Mouse (Mus musculus) liver, embryonic 12.5 days (tissue): Measurements from ENCODE around the gene Slc10a7. TPM values are rescaled to one million over a fixed set of nuclear protein-coding genes. Genes with fewer than 3 reads are reported as not detected.

ENCODE experiments used
- ATAC-seq: fragments of 200-750 bp; cut with Nextera tagmentation; 2 replicates; pipeline ENCODE4 v1.8.0; 2017; ENCODE audit warnings: moderate number of reproducible peaks, mild to moderate bottlenecking, moderate library complexity
- H3K27ac ChIP-seq: fragments of 300-500 bp; sonication (generic); 2 replicates; pipeline ENCODE4 v1.5.1; 2016; ENCODE audit warnings: mild to moderate bottlenecking
- H3K27me3 ChIP-seq: fragments of 300-500 bp; sonication (generic); replicated peaks from 2 replicates; pipeline ENCODE4 v1.6.1; 2016; ENCODE audit warnings: mild to moderate bottlenecking, moderate library complexity
- H3K36me3 ChIP-seq: fragments of 300-500 bp; sonication (generic); 2 replicates; pipeline ENCODE4 v1.6.1; 2016; ENCODE audit warnings: mild to moderate bottlenecking, moderate library complexity
- H3K4me1 ChIP-seq: fragments of 300-500 bp; sonication (generic); 2 replicates; pipeline ENCODE4 v1.6.1; 2016
- H3K4me2 ChIP-seq: fragments of 300-500 bp; sonication (generic); 2 replicates; pipeline ENCODE4 v1.6.1; 2016; ENCODE audit warnings: mild to moderate bottlenecking, moderate library complexity
- H3K4me3 ChIP-seq: fragments of 300-500 bp; sonication (generic); 2 replicates; pipeline ENCODE4 v1.5.1; 2016; ENCODE audit warnings: mild to moderate bottlenecking, moderate library complexity
- H3K9ac ChIP-seq: fragments of 300-500 bp; sonication (generic); 2 replicates; pipeline ENCODE4 v1.6.1; 2016; ENCODE audit warnings: mild to moderate bottlenecking, moderate library complexity
- H3K9me3 ChIP-seq: fragments of 300-500 bp; sonication (generic); replicated peaks from 2 replicates; pipeline ENCODE4 v1.6.1; 2016; ENCODE audit warnings: mild to moderate bottlenecking, moderate library complexity
- WGBS: fragments of 180-500 bp; shearing (Covaris S2); methylation state at CpG from one replicate; pipeline ENCODE4 v1.1.7; 2016; ENCODE audit not compliant: insufficient replicate concordance; 5-methylcytosine and 5-hydroxymethylcytosine counted together
- polyA plus RNA-seq: library from polyadenylated mRNA; unstranded; fragments of >200 nt; fragmentation: Nextera tagmentation; extraction: Ambion mirVana; gene quantifications from 2 replicates; pipeline ENCODE4 v1.2.1, GENCODE M21; 2016

Slc10a7 gene
- polyA plus RNA-seq, 1 experiment from 2014 or later = 9.1 TPM

GRCm38 (mm10) chr8:78655351-78656045 lies 146.4 kb downstream of the Slc10a7 start:
- Histone ChIP-seq H3K9ac (no peak overlapping the region), H3K27ac (no peak overlapping the region), H3K9me3 (no peaks in the 10 kb centered on the region), H3K4me3 (no peak overlapping the region), H3K4me1 (no peaks in the 10 kb centered on the region), H3K36me3 (no peaks in the 10 kb centered on the region), H3K27me3 (no peaks in the 10 kb centered on the region), H3K4me2 (no peak overlapping the region)
- ATAC-seq = no peak
- WGBS = 56% methylated on average over 1 of the region's 1 CpGs

DNA sequence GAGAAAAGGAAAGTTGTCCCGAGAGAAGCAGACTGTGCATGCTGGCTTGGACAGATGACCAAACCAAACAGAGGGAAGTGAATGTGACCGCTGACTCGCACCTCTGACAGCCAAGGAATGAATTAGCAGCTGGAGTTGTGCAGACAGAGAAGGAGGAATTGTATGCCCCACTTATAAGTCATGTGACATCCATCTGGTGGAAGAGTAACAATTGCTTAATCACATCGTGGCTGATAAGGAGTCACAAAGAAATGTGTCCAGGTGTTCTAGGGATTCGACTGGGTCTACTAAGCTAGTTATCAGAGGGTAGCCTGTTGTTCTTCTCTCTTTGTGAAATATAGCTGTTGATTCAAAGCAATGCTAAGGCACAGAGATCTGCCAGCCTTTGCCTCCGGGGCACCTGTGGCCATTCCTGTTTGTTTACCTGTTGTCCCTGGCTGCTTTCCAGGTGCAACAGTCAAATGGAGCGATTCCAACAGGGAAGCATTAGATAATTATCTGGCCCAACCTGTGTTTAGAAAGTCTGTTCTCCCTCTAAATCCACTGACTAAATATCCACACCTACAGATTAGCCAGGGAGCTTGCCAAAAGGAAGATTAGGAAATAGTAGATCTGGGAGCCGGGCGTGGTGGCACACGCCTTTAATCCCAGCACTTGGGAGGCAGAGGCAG lies 147.7 kb downstream of the Slc10a7 start:
- no peaks in the 10 kb centered on the region for H3K9me3 ChIP-seq
- WGBS = 75% methylated on average over 10 of the region's 10 CpGs
- no peak for ATAC-seq
- H3K27me3 ChIP-seq = no peaks in the 10 kb centered on the region
- H3K36me3 ChIP-seq = no peaks in the 10 kb centered on the region
- no peaks in the 10 kb centered on the region for H3K4me1 ChIP-seq
- H3K27ac ChIP-seq = no peak overlapping the region
- no peak overlapping the region for H3K4me3 ChIP-seq
- no peak overlapping the region for H3K9ac ChIP-seq
- H3K4me2 ChIP-seq = no peak overlapping the region

DNA sequence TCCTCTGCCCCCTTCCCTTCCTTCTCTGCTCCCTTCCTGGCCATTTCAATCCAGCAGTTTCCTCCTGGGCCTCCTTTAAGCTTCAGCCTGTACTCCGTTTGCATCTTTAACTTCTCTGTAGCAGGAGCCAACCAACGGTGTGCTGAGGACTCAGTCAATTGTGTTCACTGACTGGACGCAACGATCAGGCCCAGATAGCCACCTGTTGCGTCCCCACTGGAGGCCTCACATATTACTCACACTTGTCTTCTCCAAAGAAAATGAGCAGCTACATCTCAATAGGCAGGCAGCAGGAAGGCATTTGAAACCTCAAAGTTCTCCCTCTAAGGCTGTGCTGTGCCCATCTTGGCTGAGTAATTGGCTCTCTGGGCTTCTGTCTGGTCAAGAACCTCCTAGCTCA lies 149.0 kb downstream of the Slc10a7 start:
- Histone ChIP-seq H3K9me3 (no peaks in the 10 kb centered on the region), H3K9ac (no peak overlapping the region), H3K36me3 (no peaks in the 10 kb centered on the region; the same call in 1 of the 2 replicates), H3K4me3 (no peak overlapping the region), H3K4me1 (no peaks in the 10 kb centered on the region), H3K4me2 (no peak overlapping the region), H3K27me3 (no peaks in the 10 kb centered on the region), H3K27ac (no peak overlapping the region)
- 74% methylated on average over 5 of the region's 5 CpGs for WGBS
- no peak for ATAC-seq

DNA sequence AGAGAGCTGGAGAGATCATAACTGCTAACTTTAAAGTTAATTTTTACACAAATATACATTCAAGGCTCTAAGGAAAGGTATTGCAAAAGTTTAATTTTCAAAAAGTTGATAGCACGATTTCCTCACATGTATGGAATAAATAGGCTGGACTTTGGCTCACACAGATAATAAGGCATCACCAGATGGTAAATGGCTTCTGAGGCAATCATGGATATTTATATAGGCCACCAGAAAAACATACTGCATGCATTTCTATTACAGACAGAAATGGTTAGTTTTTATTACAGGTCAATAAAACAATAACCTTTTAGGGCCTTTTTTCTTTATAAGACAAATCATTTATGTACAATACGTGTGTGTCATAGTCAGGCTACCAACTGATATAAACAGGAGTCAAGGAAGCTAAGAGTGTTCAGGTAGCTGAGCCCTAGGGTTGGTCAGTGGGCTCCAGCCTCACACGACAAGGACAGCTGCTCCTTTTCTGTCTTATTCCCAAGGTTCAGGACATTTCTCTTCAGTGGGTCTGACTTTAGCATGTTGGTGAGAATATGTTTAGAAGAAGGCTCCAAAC lies 150.6 kb downstream of the Slc10a7 start:
- Histone ChIP-seq H3K9me3 (no peaks in the 10 kb centered on the region), H3K4me2 (no peak overlapping the region), H3K27me3 (no peaks in the 10 kb centered on the region), H3K4me1 (no peaks in the 10 kb centered on the region), H3K4me3 (no peak overlapping the region), H3K27ac (no peak overlapping the region), H3K9ac (no peak overlapping the region), H3K36me3 (no peaks in the 10 kb centered on the region; the same call in 1 of the 2 replicates)
- no peak for ATAC-seq
- 68% methylated on average over 3 of the region's 3 CpGs for WGBS

DNA sequence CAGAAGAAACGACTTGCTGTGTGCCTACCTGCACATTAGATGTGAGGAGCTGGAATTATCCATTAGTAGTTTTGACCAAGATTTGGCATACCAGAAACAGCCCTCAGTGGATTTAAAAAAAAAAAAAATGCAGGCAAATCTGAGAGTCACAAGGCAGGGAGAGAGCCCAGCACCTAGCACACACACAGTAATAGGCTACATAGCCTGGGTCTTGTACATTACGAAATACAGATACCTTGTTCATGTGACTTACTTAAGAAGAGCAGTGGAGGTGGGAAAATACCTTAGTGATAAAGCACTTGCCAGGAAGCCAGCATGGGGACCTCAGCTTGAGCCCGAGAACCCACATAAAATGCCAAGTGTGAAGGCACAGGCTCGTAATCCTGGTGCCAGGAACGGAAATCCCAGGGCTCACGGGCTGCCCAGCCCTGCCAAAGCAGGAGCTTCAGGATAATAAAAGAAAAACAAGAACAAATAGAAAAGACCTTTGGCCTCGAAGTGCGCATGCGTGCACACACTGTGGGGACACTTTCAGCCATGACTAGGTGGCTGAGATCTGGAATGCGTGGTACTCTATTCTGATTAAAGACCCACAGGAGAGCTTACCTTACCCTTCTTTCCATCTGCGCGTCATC lies 155.3 kb downstream of the Slc10a7 start:
- H3K4me1 ChIP-seq = no peaks in the 10 kb centered on the region
- no peak for ATAC-seq
- WGBS = 83% methylated on average over 12 of the region's 12 CpGs
- H3K9ac ChIP-seq = no peak overlapping the region
- peaks cover 4% of the 10 kb centered on the region; the same call in 1 of the 2 replicates for H3K36me3 ChIP-seq
- H3K9me3 ChIP-seq = no peaks in the 10 kb centered on the region
- no peak overlapping the region for H3K4me3 ChIP-seq
- no peaks in the 10 kb centered on the region for H3K27me3 ChIP-seq
- H3K4me2 ChIP-seq = no peak overlapping the region
- no peak overlapping the region for H3K27ac ChIP-seq

DNA sequence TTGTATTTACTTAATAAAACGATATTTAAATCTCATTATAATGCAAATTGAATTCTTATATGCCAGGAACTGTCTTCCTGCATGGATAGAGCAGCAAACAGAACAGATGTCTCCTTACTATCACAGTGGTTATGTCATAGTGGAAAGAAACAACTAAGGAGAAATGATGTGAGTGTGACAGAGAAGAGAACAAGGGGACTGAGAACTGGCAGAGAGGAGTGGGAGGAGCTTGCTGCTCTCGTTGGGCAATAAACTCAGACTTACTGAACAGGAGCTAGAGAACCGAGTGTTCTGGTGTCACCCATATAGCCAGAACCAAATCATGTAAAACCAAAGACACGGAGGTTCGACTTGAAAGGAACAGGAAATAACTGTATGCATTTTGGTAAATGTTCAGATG lies 158.3 kb downstream of the Slc10a7 start:
- Histone ChIP-seq H3K9ac (no peak overlapping the region), H3K4me3 (no peak overlapping the region), H3K36me3 (peaks cover 12% of the 10 kb centered on the region), H3K9me3 (no peaks in the 10 kb centered on the region), H3K4me1 (no peaks in the 10 kb centered on the region), H3K4me2 (no peak overlapping the region), H3K27me3 (no peaks in the 10 kb centered on the region), H3K27ac (no peak overlapping the region)
- 77% methylated on average over 5 of the region's 5 CpGs for WGBS
- ATAC-seq = no peak

- H3K9me3 ChIP-seq = no peaks in the 10 kb centered on the region
- no peak overlapping the region for H3K27ac ChIP-seq
- peaks cover 14% of the 10 kb centered on the region for H3K36me3 ChIP-seq
- ATAC-seq = no peak
- H3K27me3 ChIP-seq = no peaks in the 10 kb centered on the region
- no peak overlapping the region for H3K9ac ChIP-seq
- no peaks in the 10 kb centered on the region for H3K4me1 ChIP-seq
- WGBS = 85% methylated on average over 5 of the region's 5 CpGs
- no peak overlapping the region for H3K4me3 ChIP-seq
- H3K4me2 ChIP-seq = no peak overlapping the region
These were observed 159.1 kb downstream of the Slc10a7 start for GRCm38 (mm10) chr8:78668206-78668605.

GRCm38 (mm10) chr8:78670241-78670640 lies 161.1 kb downstream of the Slc10a7 start:
- 85% methylated on average over 7 of the region's 7 CpGs for WGBS
- Histone ChIP-seq H3K9ac (no peak overlapping the region), H3K4me3 (no peak overlapping the region), H3K27ac (no peak overlapping the region), H3K27me3 (no peaks in the 10 kb centered on the region), H3K4me2 (no peak overlapping the region), H3K4me1 (no peaks in the 10 kb centered on the region), H3K9me3 (no peaks in the 10 kb centered on the region), H3K36me3 (peaks cover 14% of the 10 kb centered on the region)
- ATAC-seq = no peak

- ATAC-seq = no peak
- Histone ChIP-seq H3K4me2 (no peak overlapping the region), H3K27me3 (no peaks in the 10 kb centered on the region), H3K4me3 (no peak overlapping the region), H3K9ac (no peak overlapping the region), H3K4me1 (no peaks in the 10 kb centered on the region), H3K36me3 (peaks cover 9% of the 10 kb centered on the region), H3K27ac (no peak overlapping the region), H3K9me3 (no peaks in the 10 kb centered on the region)
- WGBS = 77% methylated on average over 10 of the region's 10 CpGs
These were observed 169.5 kb downstream of the Slc10a7 start for GRCm38 (mm10) chr8:78678541-78679219.

DNA sequence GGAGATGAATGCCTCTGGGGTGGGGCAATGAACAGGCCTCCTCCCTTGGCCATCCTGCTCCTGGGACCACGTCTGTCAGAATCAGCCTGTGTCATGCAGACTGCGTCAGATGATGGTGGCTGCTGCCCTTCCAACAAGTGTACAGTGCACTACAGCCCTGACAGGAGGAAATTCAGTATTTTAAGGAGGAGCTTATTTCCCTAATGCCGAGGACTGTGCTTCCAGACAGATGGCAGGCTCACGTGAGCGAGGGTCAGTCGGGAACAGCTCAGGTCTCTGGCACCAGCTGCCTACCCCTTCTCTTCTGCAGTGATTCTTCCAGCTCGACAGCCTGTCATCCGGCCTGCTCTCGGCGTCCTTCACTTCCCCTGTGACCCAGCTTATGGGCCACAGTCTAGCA lies 181.6 kb downstream of the Slc10a7 start:
- H3K9ac ChIP-seq = no peak overlapping the region
- 78% methylated on average over 10 of the region's 10 CpGs for WGBS
- no peaks in the 10 kb centered on the region for H3K27me3 ChIP-seq
- no peaks in the 10 kb centered on the region for H3K4me1 ChIP-seq
- H3K4me3 ChIP-seq = no peak overlapping the region
- no peak for ATAC-seq
- H3K36me3 ChIP-seq = peaks cover 12% of the 10 kb centered on the region
- H3K4me2 ChIP-seq = no peak overlapping the region
- H3K9me3 ChIP-seq = no peaks in the 10 kb centered on the region
- no peak overlapping the region for H3K27ac ChIP-seq

DNA sequence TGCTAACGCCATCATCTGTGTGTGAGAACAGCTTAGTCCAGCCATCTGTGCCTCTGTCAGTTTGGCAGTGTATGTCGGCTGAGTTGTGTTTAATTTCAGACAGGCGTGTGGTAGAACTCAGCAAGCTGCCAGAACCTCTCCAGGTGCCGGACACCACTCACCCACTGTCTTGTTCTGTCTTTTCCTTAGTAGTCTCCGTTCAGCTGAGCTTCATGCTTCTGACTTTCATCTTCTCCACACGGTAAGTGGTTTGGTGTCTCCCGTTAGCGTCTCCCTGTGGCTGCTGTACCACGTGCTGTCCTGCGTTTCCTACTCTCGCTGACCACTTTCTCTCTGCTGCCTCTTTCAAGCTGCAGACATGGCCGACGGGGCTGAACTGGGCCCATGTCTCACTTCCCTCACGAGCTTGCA lies 189.2 kb downstream of the Slc10a7 start:
- H3K27ac ChIP-seq = no peak overlapping the region
- no peak for ATAC-seq
- 90% methylated on average over 14 of the region's 14 CpGs for whole genome bisulfite sequencing

More for the DNA sequence above, 189.2 kb downstream of the Slc10a7 start:
- Histone ChIP-seq H3K36me3 (peaks cover 51% of the 10 kb centered on the region), H3K9me3 (no peaks in the 10 kb centered on the region), H3K9ac (no peak overlapping the region), H3K4me2 (no peak overlapping the region), H3K27me3 (no peaks in the 10 kb centered on the region), H3K4me3 (no peak overlapping the region), H3K4me1 (no peaks in the 10 kb centered on the region)
